ENCODE assay signal across 7 mouse cellular contexts in the genomic region with DNA sequence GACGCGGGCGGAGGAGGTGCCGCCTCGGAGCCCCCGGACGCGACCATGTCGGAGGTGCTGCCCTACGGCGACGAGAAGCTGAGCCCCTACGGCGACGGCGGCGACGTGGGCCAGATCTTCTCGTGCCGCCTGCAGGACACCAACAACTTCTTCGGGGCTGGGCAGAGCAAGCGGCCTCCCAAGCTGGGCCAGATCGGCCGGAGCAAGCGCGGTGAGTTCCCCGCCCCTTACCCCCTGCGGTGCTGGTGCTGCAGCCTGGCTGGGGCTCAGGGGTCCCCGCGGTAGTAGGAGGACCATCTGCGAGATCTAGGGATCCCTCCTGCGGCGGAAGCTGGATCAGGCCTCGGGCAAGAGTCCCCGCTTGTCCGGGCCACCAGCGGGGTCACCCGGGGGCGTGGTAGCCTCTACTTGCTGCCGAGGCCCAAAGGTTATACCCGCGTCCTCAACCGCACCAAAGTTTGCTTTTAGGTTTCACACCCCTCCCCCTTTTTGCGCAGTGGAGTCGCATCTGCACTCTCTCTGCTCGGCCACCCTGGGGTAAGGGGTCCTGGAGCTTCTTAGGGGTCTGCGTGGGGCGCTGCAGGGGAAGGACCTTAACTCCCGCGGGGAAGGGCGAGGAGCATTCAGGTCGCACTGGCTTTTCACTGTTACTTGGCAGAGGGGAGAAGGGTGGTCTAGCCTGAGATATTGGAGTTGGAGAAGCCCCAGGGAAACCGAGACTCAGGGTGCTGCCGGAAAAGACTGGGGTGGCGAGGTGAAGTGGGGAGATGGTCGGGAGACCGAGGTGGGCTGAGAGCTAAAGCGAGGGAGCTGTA. TPM values are rescaled to one million over a fixed set of nuclear protein-coding genes. Genes with fewer than 3 reads are reported as not detected.
DNase-seq lines count a peak whose midpoint lies in the region; ATAC-seq lines count a peak whose summit lies in the region.

No protein-coding gene starts in this region.

- peak; percentile 43 for DNase-seq in urinary bladder, postnatal 25 days (ENCODE audit: low spot score)
- DNase-seq in urinary bladder, postnatal 10 days (ENCODE audit: low spot score): no peak
- DNase-seq in cerebellum, postnatal 25 days: peak; percentile 74 to 81
- peak; percentile 67 for DNase-seq in midbrain, embryonic 10.5 days (ENCODE audit: low spot score)

- no peaks in the 10 kb centered on the region for H3K36me3 ChIP-seq in heart, embryonic 13.5 days
- H3K36me3 ChIP-seq in kidney, embryonic 16.5 days (ENCODE audit: insufficient read depth, low read length): 0 out of 2 replicates have a peak, but pooled peaks cover 5% of the 10 kb centered on the region
- peaks cover 17% of the 10 kb centered on the region; the same call in 1 of the 2 replicates for H3K36me3 ChIP-seq in midbrain, embryonic 10.5 days

- under 1% methylated on average over 58 of the region's 58 CpGs for WGBS in heart, embryonic 13.5 days
- WGBS in kidney, embryonic 16.5 days: under 1% methylated on average over 58 of the region's 58 CpGs
- WGBS in midbrain, embryonic 10.5 days: under 1% methylated on average over 58 of the region's 58 CpGs

- H3K4me1 ChIP-seq in heart, embryonic 13.5 days: peaks cover 25% of the 10 kb centered on the region
- H3K4me1 ChIP-seq in kidney, embryonic 16.5 days (ENCODE audit: insufficient read depth, low read length): peaks cover 46% of the 10 kb centered on the region
- peaks cover 83% of the 10 kb centered on the region for H3K4me1 ChIP-seq in midbrain, embryonic 10.5 days

- H3K4me3 ChIP-seq in heart, embryonic 13.5 days: peak overlapping the region; percentile 74
- peak overlapping the region; percentile 93 for H3K4me3 ChIP-seq in kidney, embryonic 16.5 days (ENCODE audit: low read length)
- peak overlapping the region; percentile 96 for H3K4me3 ChIP-seq in midbrain, embryonic 10.5 days

- peak overlapping the region; percentile 85 for H3K9ac ChIP-seq in heart, embryonic 13.5 days
- peak overlapping the region; percentile 98 for H3K9ac ChIP-seq in kidney, embryonic 16.5 days (replicated peaks; ENCODE audit: low read length)

- peak overlapping the region; percentile 95 for H3K4me2 ChIP-seq in heart, embryonic 13.5 days
- peak overlapping the region; percentile 90 for H3K4me2 ChIP-seq in kidney, embryonic 16.5 days (replicated peaks; ENCODE audit: low read depth, low read length)

- H3K27me3 ChIP-seq in heart, embryonic 13.5 days (replicated peaks): peaks cover 93% of the 10 kb centered on the region
- no peaks in the 10 kb centered on the region for H3K27me3 ChIP-seq in kidney, embryonic 16.5 days (ENCODE audit: insufficient read depth, low read length)
- peaks cover 86% of the 10 kb centered on the region for H3K27me3 ChIP-seq in midbrain, embryonic 10.5 days (ENCODE audit: low read depth, poor library complexity, severe bottlenecking)

- ATAC-seq in heart, embryonic 13.5 days (ENCODE audit: extremely low read depth, insufficient number of reproducible peaks, low FRiP score, low TSS enrichment): no peak
- ATAC-seq in kidney, embryonic 16.5 days (ENCODE audit: low FRiP score, low TSS enrichment): peak; percentile 17; the same call in 1 of the 2 replicates
- ATAC-seq in erythroid progenitor cell, adult 5-6 weeks (replicated peaks; ENCODE audit: low FRiP score, poor library complexity, severe bottlenecking): no peak

- H3K9me3 ChIP-seq in heart, embryonic 13.5 days: no peaks in the 10 kb centered on the region
- no peaks in the 10 kb centered on the region for H3K9me3 ChIP-seq in kidney, embryonic 16.5 days (ENCODE audit: low read length)
- H3K9me3 ChIP-seq in midbrain, embryonic 10.5 days (replicated peaks): no peaks in the 10 kb centered on the region

- peak overlapping the region; percentile 51; the same call in 1 of the 2 replicates for H3K27ac ChIP-seq in heart, embryonic 13.5 days (replicated peaks)
- peak overlapping the region; percentile 97 for H3K27ac ChIP-seq in kidney, embryonic 16.5 days (ENCODE audit: low read length)
- H3K27ac ChIP-seq in midbrain, embryonic 10.5 days (replicated peaks): peak overlapping the region; percentile 97

RNA-seq across cellular contexts. Expression of a gene that starts 1.2 kb away (rescaled TPM):
- 1.0 and 1.1 TPM in 2 replicates for polyA plus RNA-seq in heart, embryonic 13.5 days (2015; fragmentation: Nextera tagmentation; extraction: Ambion mirVana)
- polyA plus RNA-seq in kidney, embryonic 16.5 days (2015; fragmentation: Nextera tagmentation; extraction: Ambion mirVana): 6.2 and 6.4 TPM in 2 replicates
- 3.3 and 3.9 TPM in 2 replicates for polyA plus RNA-seq in midbrain, embryonic 10.5 days (2016; fragmentation: Nextera tagmentation; extraction: Ambion mirVana)
- 0.42 TPM in 1 of 2 replicates, not detected in the other for total RNA-seq in erythroid progenitor cell, adult 5-6 weeks (2015; ENCODE audit: low replicate concordance)
- 0.30 TPM in 1 of 2 replicates, not detected in the other for total RNA-seq in erythroid progenitor cell, adult 5-6 weeks (2017; ENCODE audit: low replicate concordance)

RNA-seq across cellular contexts. Expression of a gene that starts 20.9 kb away (rescaled TPM):
- 21.3 and 22.8 TPM in 2 replicates for polyA plus RNA-seq in heart, embryonic 13.5 days (2015; fragmentation: Nextera tagmentation; extraction: Ambion mirVana)
- 21.5 and 22.4 TPM in 2 replicates for polyA plus RNA-seq in kidney, embryonic 16.5 days (2015; fragmentation: Nextera tagmentation; extraction: Ambion mirVana)
- polyA plus RNA-seq in midbrain, embryonic 10.5 days (2016; fragmentation: Nextera tagmentation; extraction: Ambion mirVana): 19.2 and 22.3 TPM in 2 replicates
- total RNA-seq in erythroid progenitor cell, adult 5-6 weeks (2015; ENCODE audit: low replicate concordance): 2.9 and 3.2 TPM in 2 replicates
- 3.7 and 5.0 TPM in 2 replicates for total RNA-seq in erythroid progenitor cell, adult 5-6 weeks (2017; ENCODE audit: low replicate concordance)

RNA-seq across cellular contexts. Expression of a gene that starts 59.0 kb away (rescaled TPM):
- not detected in 2 replicates for polyA plus RNA-seq in heart, embryonic 13.5 days (2015; fragmentation: Nextera tagmentation; extraction: Ambion mirVana)
- 0.12 TPM in 1 of 2 replicates, not detected in the other for polyA plus RNA-seq in kidney, embryonic 16.5 days (2015; fragmentation: Nextera tagmentation; extraction: Ambion mirVana)
- polyA plus RNA-seq in midbrain, embryonic 10.5 days (2016; fragmentation: Nextera tagmentation; extraction: Ambion mirVana): 0.06 TPM in 1 of 2 replicates, not detected in the other
- total RNA-seq in erythroid progenitor cell, adult 5-6 weeks (2015; ENCODE audit: low replicate concordance): not detected in 2 replicates
- not detected in 2 replicates for total RNA-seq in erythroid progenitor cell, adult 5-6 weeks (2017; ENCODE audit: low replicate concordance)
